Mouse (Mus musculus) layer of hippocampus, adult 9-10 months (tissue): ENCODE measurements around the gene Myh10.

ENCODE experiments used
- DNase-seq: peaks from one replicate; pipeline ENCODE4 v3.0.0; 2022; ENCODE audit warnings: low spot score

Myh10 gene

DNA sequence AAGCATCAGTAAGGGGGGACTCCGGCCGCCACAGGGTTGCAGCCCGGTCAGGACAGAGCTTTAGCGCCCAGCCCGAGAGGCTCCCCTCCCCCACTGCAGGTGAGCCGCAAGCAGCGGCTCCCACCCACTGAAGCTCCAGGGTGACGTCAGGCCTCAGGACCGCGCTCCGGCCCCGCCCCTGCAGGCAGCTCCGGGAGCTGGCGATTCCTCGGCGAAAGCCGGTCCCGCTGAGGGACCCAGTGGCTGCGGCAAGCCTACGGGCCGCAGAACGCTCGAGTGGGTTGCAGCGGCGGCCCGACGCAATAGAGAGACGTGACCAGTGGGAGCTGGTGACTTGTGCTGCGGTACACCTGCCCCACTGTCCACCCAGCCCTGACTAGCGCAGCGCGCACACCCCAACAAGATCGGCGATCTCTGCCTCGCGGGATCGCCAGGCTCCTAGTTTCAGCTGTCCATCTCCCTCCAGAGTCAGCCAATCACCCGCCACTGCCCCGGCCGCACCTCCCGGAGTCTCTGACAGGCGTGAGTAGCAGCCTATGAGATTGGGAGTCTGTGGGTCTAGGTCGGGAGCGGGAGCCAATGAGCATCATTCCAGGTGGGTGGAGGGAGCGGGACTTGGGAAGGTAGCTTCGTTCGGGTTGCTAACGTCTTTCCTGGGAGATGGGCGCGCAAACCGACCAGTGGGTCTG lies at the start of gene Myh10:
Gene Myh10 (plus strand): TSS at position 239 of the 689 bp plus-strand sequence.
- peak; percentile 98 for DNase-seq

DNA sequence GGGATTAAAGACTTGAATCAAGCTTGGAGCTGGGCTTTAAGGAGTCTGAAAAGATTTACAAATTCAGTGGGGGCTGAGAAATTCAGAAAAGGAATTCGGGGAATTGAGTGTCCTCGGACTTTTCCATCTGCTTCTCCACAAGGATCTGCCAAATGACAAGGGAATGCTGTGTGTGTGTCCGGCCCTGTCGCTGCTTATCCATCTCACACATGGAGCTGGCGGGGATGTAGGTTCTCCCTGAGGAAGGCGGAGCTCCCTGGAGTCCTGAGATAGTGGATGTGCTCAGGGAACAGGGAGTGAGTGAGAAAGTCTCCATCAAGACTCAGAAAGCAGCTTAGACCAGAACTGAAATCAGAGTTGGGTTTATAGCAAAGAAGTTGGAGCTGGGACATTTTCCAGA lies 46.6 kb upstream of the Myh10 start:
- no peak for DNase-seq

DNA sequence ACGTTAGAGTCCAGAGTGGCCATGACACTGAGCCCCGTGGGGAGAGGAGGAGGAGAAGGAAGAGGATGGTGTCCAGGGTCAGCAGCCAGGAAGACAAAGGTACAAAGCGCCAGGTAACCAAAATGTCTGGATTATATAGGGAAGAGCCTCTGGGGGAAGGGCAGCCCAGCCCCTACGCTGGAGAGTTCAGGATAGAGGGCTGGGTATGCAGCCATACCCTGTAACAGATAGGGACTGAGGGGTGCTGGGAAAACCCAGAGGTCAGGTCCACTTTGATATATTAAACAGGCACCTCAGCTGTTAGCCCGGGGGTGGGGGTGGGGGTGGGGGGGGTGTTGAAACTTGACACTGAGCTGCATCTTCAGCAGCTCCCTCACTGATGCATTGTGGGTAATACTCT lies 43.6 kb upstream of the Myh10 start:
- no peak for DNase-seq

DNA sequence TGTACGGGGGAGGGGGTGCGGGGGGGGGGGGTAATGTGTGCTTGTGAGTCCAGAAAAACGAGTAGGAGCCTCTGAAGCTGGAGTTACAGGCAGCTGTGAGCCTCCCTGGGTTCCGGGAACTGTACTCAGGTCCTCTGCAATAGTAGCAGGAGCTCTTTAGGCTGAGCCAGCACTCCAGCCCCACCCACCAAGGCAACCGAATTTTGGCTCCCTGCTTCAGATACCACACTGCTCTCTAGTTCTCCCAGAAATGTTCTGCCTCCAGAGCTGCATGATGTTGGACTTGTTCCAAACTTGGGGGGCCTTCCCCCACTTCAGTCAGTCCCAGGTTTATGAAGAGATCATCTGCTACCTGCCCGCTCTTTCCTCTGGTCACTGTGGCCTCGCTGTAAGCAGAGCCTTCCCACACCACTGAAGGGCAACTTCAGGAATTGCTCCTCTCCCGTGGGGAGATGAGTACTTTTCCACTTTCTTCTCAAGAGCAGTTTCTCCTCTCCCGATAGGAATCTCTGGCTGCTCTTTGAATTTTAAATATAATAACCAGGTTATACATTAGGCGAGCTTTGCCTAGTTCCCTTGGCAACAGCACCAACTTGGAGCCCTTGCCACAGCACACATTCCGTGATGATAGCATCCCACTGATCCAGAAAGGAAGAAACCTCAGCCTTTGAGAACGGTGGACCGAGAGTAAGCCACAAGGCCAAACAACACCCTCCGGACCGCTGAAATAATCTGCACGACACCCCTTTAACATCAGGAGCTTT lies 42.8 kb upstream of the Myh10 start:
- DNase-seq: no peak

DNA sequence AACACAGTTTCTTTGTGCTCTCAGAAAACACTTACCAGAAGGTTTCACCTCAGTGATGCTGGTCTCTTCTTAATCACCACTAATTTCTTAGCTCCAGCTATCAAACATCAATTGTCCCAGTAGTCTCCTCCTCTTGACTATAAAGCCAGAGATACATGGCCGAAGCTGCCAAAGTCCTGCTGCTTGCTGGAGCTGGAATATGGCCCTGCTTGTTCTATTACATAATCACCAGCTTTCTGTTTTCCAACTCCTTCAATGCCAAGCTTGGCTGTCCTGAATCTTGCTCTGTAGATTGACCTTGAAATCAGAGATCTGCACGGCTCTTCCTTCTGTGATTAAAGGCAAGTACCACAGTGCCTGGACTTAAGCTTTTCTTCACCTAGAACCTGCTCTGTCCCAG lies 39.8 kb upstream of the Myh10 start:
- no peak for DNase-seq

DNA sequence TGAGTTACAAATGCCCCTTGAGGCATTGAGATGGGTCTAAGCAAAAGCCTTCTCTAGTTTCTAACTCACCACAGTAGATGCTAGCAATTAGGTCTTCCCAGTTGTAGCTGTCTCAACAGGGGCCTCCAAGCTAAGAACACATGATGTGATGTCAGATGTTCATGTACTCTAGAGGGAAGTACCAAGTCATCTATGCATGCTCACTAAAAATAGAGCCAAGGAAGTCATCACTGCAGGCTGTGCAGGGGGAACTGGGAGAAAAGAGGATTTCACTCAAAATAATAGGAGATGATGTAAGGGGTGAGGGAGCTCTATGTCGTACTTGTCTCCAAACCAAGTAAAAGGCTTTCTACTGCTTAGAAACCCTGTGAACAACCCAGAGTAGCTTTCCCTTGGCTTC lies 35.8 kb upstream of the Myh10 start:
- no peak for DNase-seq

DNA sequence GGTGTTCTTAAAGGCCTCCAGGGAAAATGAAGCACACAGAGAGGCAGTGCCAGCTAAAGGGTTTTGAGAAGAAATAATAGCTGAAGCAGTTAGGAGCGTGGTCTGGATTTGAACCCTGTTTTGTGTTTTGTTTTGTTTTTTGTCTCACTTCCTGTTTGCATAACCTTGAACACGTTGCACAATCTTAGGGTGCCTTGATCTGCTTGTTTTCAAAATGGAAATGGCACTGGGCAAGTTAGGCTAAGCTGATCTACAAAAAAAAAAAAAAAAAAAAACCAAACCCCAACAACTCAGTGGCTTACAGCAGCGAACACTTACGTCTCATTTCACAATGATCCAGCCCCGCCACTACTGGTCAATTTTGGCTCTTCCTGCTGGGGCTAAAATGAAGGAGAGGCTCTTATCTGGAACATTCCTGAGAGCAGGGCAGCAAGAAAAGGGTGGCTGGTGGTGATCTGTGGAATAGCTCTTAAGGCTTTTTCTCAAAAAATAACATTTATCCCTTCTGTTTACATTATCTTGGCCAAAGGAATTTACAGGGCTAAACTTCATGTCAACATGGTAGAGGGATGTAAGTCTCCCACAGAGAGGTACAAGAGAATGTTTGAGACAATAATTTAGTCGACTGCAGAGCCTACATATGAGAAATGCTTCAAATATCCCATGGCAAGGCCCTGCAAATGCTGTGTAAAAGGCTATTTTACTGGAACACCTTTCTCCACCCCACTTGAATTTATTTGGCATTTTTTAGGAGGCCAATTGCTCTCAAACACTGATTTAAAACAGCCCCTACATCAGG lies 34.3 kb upstream of the Myh10 start:
- no peak for DNase-seq

DNA sequence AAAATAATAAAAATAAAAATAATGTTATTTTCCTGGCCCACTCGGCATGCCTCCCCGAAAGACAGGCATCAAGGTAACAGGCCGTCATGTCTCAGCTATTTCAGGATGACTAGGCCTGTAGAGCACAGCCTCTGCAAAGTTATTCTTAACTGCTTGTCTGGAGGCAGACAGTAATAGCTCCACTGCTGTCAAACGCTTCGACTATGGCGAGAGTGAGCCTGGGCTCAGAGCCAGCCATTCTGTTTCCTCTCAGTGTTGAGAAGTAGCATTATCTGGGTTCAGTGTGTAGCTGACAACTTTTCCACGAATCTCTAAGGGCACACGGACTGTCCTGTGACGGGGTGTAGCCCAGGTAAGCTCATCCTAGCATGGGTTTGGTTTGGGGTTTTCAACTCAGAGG lies 33.5 kb upstream of the Myh10 start:
- peak; percentile 80 for DNase-seq

DNA sequence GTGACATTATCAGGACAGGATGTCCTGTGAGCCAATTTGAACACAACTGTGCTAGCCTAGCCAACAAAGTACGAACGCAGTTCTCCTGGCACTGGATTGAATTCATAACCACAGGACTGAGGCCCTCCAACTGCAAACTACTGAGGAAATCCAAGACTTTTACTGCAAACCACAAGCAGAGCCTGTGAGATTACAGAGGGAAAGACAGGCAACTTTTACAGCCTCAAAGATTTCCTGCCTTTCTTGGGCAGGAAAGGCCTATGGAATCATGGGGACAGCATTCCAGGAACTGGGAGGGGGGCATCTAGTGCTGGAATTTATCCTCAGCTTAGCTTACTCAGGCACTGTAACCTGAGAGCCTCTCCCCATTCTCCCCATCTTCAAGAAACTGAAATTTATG lies 26.0 kb upstream of the Myh10 start:
- no peak for DNase-seq

DNA sequence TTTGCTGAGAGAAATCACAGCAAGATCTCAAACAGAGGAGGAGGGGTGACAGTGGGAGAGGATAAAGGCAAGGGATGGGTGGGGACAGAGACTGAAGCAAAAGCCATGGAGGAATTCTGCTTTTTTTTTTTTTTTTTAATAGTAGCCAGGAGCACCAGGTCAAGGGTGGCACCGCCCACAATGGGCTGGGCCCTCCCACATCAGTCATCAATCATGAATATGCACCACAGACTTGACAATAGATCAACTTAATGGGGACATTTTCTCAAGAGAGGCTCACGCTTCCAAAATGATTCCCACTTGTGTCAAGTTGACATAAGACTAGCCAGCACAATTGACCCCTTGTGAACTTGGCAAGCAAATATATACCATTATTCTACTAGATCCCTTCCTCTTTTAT lies 25.1 kb upstream of the Myh10 start:
- no peak for DNase-seq

DNA sequence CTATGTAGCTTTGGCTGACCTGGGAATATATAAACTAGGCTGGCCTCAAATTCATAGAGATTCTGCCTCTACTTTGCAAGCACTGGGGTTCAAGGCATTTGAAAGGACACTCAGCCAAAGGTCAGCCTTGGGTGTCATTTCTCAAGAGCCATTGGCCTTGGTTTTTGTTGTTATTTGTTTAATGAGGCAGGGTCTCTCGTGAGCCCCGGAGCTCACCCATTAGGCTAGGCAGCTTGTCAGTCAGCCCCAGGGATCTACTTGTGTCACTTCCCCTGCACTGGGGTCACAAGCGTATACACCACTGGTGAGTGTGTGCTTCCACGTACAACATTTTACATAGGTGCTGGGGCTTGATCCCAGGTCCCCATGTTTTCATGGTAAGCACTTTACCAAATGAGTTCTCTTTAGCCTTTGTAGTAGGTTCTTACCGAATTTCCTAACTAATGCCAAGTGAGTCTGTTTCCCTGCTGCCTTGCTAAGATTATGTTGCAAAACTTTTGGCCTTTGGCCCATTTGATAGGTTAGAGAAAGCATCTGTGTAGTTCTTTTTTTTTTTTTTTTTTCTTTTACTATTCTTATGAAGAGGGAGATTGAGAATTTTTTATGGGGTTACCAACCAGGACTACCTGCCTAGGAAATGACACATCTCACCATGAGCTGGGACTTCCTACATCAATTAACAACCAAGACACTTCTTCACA lies 18.9 kb upstream of the Myh10 start:
- DNase-seq: no peak

DNA sequence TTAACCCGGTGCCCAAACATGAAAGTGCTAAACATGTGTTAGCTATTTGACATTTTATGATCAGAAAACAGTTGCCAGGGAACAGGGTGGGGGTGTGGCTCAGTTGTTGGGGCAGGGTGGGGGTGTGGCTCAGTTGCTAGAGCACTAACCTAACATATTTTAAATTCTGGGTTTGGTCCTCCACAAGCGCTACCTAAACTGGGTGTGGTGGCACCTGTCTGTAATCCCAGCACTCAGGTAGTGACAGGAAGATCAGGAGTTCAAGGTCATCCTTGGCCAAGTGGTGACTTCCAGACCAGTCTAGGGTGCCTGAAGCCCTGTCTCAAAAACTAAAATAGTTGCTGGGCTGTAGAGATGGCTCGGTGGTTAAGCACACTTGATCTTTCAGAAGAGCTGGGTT lies 17.3 kb upstream of the Myh10 start:
- no peak for DNase-seq

DNA sequence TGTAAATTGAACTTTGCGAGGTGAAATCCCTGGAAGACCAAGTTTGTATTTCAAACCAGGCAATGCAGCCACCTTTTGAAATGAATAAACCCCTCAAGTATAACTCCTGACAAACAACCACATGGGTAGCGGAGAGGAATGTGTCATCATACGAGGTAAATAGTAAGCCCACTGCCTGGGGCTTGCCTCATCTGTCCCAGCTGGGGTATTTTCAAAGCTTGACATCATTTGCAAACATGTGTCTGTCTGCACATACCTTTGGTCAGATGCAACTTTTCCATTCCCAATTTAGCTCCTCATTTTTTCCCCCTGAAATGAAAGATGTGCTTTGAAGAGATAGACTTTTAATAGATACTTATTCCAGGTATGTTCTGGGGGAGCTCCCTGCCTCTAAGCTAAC lies 16.7 kb upstream of the Myh10 start:
- DNase-seq: no peak

DNA sequence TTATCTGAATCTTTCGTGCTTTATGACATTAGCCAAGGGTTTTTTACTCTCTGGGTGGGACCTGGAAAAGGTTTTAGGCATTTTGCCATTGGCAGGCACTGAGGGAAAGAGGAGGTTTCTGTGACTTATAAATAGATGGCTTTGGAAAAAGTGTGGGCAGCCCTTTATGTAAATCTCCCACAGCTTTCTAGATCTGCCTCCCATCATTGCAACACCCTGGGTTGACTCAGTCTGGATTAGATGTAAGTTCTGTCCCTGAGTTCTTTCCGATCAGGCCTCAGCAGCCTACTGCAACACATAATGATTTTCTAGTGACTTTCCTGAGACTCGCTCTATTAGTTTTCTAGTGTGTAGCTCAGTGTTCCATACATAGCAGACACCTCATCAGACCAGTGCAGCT lies 16.1 kb upstream of the Myh10 start:
- no peak for DNase-seq

DNA sequence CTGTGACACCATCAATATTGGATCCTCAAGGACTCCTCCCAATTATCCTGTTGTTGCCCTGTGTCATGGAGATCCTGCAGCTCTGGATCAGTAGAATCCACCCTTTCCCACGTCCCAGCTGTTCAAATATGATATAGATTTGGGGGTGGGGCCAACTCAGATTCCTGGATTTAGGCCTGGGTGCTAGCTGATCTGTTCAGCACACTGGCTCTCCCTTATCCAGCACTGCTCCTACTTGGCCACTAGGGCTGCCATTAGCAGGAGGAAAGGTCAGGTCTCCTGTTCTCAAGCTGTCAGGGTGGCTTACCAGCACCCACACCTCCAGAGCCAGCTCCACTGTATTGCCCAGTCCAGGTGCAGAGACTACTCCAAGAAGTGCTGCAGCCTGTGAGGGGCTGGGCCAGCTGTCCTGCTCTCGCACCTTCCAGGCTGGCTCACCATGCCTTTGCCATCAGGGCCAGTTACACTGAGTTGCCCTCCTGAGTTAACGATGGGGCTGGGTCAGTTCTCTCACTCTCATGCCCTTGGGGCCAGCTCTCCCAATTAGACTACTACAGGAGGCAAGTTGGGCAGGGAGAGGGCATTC lies 10.0 kb upstream of the Myh10 start:
- DNase-seq: no peak

DNA sequence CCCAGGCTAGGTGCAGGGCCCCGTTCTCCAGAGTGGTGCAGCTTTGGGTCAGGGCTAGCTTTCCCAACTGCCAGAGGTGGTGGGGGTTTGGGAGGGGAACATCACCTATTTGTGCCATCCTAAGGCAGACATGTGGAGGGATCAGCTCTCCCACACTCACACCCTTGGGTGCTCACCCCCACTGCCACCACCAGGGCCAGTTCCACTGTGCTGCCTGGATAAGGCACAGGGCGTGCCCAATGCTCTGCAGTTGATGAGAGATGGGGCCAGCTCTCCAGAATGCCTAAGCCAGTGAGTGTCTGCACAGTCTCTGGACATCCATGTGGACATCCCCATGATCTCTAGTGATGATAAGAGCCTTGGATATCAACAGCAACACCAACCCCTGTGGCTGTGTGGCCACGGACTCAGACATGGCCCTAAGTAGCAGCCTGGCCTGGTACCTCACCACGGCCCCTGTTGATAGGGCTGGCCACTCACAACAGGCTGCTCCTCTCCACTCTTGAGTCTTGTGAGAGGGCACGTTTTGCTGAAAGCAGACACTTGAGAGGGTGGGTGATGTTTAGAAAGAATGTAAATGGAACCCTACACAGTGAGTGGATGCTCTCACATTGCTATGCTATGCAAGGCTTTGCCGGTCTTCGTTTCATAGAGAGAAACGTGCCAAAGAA lies 9.1 kb upstream of the Myh10 start:
- no peak for DNase-seq

DNA sequence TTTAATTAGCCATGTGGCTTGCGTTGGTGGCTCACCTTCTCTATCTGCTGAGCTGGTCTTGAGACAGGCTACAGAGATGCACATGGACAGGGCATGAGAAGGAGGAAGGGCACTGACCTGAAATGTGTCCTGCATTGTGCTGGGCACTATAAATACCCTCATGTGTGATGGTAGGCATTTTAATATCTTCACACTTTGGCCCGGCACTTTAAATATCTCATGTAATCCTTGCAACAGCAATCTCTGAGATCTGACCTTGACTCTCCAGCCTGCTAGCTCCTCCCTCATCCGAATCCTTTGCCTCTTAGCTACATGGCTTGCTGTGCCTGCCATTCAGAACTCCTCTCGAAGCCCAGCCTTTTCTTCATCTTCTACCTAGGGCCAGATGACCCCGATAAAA lies 5.4 kb upstream of the Myh10 start:
- no peak for DNase-seq

DNA sequence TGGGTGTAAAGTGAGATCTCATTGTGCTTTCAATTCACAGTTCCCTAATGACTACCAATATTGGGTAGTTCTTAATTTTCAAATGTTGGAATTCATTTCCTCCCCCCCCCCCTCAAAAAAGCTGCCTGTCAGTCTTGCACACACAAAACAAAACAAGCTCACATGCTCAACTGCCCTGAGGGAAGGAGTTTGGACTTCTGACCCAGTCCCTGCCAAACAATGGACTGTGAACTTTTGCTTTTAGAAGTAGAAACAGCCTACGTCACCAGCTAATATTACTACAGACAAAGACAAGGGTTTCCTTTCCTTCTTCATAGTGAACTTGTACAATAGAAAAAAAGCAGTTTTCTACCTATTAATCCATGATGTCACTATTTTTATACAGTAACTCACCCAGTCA lies 2.1 kb upstream of the Myh10 start:
- no peak for DNase-seq

DNA sequence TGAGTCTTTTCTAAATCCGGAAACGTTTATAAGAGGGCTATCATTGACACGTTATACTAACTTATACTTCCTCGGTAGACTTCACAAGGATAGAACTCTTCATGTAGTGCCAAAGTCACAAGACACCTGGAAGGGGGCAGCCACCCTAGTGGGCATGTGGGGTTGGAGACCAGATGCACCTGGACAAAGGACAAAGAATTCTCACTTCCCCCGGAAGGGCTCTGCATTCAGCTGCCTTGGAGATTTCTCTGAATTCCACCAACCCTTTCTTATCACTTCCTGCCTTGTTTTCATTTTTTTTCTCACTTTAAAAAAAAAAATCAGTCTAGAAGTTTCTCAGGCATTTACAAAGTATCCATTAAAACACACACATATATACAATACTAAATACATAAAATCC lies 894 bp upstream of the Myh10 start:
- DNase-seq: no peak

DNA sequence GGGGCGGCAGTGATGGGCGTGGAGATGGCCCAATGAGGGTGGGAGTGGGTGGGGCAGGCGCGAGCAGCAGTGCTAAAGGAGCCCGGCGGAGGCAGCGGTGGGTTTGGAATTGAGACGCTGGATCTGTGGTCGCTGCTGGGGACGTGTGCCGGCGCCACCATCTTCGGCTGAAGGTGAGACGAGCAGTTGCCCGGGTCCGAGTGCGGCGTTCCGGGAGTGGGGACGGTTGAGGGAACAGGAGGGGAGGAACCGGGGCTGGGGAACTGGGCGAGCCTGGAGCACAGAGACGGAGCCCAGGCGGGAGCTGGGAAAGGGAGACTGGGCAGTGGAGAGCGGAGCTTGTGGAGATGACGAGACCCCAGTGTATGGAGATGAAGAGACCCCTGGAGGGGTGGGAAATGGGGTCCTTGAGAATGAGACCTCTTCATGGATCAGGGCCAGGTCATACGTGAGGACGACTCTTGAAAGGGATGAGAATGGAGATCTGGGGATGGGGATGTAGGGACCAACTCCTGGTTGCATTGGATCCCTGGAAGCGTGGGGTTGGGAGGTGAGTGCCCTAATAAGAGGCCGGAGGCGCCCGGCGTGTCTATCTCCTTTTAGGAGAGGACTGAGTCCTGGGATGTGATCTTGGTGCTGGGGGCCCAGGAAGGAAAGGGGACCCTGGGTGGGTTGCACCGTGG lies 792 bp downstream of the Myh10 start:
- DNase-seq: no peak
